Mouse (Mus musculus) liver, embryonic 14.5 days (tissue): Measurements from ENCODE around the gene Pwwp2a. TPM values are rescaled to one million over a fixed set of nuclear protein-coding genes. Genes with fewer than 3 reads are reported as not detected.

Experiments
- ATAC-seq: fragments of 200-750 bp; cut with Nextera tagmentation; 2 replicates; pipeline ENCODE4 v1.8.0; 2017; ENCODE audit warnings: moderate number of reproducible peaks, mild to moderate bottlenecking, moderate library complexity; ENCODE audit not compliant: insufficient read depth
- DNase-seq, 3 experiments: peaks; one replicate each; pipeline ENCODE4 v3.0.0-alpha.2; 2012 to 2013; ENCODE audit warnings: low read depth in 3 of 3, low spot score in 3 of 3
- H3K27ac ChIP-seq: fragments of 300-500 bp; sonication (generic); 2 replicates; pipeline ENCODE4 v1.5.1; 2014; ENCODE audit warnings: moderate library complexity, mild to moderate bottlenecking, control low read depth, inconsistent platforms
- H3K27me3 ChIP-seq: fragments of 300-500 bp; sonication (generic); 2 replicates; pipeline ENCODE4 v1.6.1; 2014; ENCODE audit warnings: mild to moderate bottlenecking, low read length, moderate library complexity; ENCODE audit not compliant: control insufficient read depth, insufficient read depth
- H3K36me3 ChIP-seq: fragments of 300-500 bp; sonication (generic); replicated peaks from 2 replicates; pipeline ENCODE4 v1.6.1; 2014; ENCODE audit warnings: low read depth; ENCODE audit not compliant: control insufficient read depth, insufficient read depth
- H3K4me1 ChIP-seq, 2 experiments: fragments of 200-500 bp in 1 of 2; fragments of 300-500 bp in 1 of 2; sonication (generic) in 1 of 2; replicated peaks; 2 replicates each; pipeline ENCODE4 v1.6.1; 2012 to 2014; ENCODE audit warnings: antibody characterized with exemption in 1 of 2, inconsistent platforms in 1 of 2, low read length in 1 of 2; ENCODE audit not compliant: control insufficient read depth in 2 of 2, insufficient read depth in 2 of 2
- H3K4me2 ChIP-seq: fragments of 300-500 bp; sonication (generic); 2 replicates; pipeline ENCODE4 v1.6.1; 2014; ENCODE audit warnings: low read depth, mild to moderate bottlenecking, control low read depth, moderate library complexity
- H3K4me3 ChIP-seq, 2 experiments: fragments of 200-500 bp in 1 of 2; fragments of 300-500 bp in 1 of 2; sonication (generic) in 1 of 2; 2 replicates each; pipeline ENCODE4 v1.5.1; 2012 to 2014; ENCODE audit warnings: low read depth in 2 of 2, low read length in 2 of 2, mild to moderate bottlenecking in 2 of 2, control low read depth in 1 of 2, inconsistent platforms in 1 of 2, moderate library complexity in 1 of 2; ENCODE audit not compliant: insufficient read depth in 1 of 2
- H3K9ac ChIP-seq: fragments of 300-500 bp; sonication (generic); replicated peaks from 2 replicates; pipeline ENCODE4 v1.6.1; 2014; ENCODE audit warnings: mild to moderate bottlenecking, control low read depth, moderate library complexity
- H3K9me3 ChIP-seq: fragments of 300-500 bp; sonication (generic); 2 replicates; pipeline ENCODE4 v1.6.1; 2016; ENCODE audit warnings: low read length, mixed read lengths; ENCODE audit not compliant: control insufficient read depth
- CTCF ChIP-seq: IDR thresholded peaks from 2 replicates; pipeline ENCODE4 v1.5.1; 2016; ENCODE audit warnings: antibody characterized with exemption, low read depth, control low read depth
- EP300 ChIP-seq: IDR thresholded peaks from 2 replicates; pipeline ENCODE4 v1.6.1; 2016; ENCODE audit warnings: antibody characterized with exemption, low read depth
- WGBS: fragments of 180-500 bp; shearing (Covaris S2); extraction: QIAGEN DNeasy Blood & Tissue Kit; methylation state at CpG from one replicate; pipeline ENCODE4 v1.1.7; 2014; ENCODE audit not compliant: insufficient replicate concordance; 5-methylcytosine and 5-hydroxymethylcytosine counted together
- polyA plus RNA-seq, 2 experiments: library from polyadenylated mRNA; depleted of rRNA in 1 of 2; stranded (reverse) in 1 of 2; unstranded in 1 of 2; fragments of >200 nt; fragmentation: Nextera tagmentation in 1 of 2; extraction: Ambion mirVana in 1 of 2; gene quantifications; 2 replicates each; pipeline versions ENCODE4 v1.2.1 to v1.2.3; 2012 to 2014

Pwwp2a gene
- polyA plus RNA-seq, 2 experiments = 10.3 to 15.7 TPM

DNA sequence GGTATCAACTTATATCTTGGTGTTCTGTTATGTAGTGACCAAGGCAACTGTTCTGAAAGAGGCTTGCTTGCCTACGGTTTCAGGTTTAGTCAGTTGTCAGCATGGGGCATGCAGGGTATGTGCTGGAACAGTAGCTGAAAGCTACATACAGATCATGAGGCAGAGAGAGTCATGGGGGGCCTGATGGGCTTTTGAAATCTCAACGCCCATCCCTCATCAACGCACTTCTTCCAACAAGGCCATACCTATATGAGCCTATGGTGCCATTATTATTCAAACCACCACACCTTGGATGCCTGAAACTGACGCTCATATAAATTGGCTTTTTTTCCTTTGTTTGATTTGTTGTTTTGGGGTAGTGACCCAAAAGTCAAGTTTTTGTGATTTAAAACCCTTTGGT is 14.8 kb downstream of the Pwwp2a start:
- ATAC-seq = no peak
- TF ChIP-seq EP300 (no peak), CTCF (no peak)
- H3K36me3 ChIP-seq = peaks cover 33% of the 10 kb centered on the region
- peaks cover 0 to 6% of the 10 kb centered on the region in 2 experiments; a peak in 2 of 4 replicates for H3K4me1 ChIP-seq
- no peaks in the 10 kb centered on the region for H3K27me3 ChIP-seq
- no peaks in the 10 kb centered on the region for H3K9me3 ChIP-seq
- H3K27ac ChIP-seq = no peak overlapping the region
- H3K4me3 ChIP-seq = no peak overlapping the region
- 86% methylated on average over 4 of the region's 4 CpGs for WGBS
- DNase-seq = no peak
- no peak overlapping the region for H3K9ac ChIP-seq
- no peak overlapping the region for H3K4me2 ChIP-seq

DNA sequence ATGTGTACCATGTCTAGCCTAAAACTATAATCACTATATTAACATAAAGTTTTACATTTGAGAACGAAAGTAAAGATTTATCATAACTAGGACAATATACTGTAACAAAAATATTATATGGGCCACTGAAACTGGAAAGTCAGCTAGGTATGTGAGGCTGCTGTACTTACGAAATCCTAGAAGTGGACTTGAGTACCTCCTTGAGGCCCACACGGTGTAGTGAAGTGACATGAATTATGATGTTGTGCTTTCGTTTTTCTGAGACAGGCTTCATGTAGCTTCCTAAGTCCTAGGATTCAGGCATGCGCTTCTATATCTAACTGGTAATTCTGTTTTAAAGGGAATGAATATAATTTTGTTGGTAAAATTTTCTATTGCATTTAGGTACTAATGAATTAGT is 16.8 kb downstream of the Pwwp2a start:
- ATAC-seq = no peak
- H3K4me3 ChIP-seq = no peak overlapping the region
- H3K27ac ChIP-seq = no peak overlapping the region
- H3K36me3 ChIP-seq = peaks cover 27% of the 10 kb centered on the region
- H3K9ac ChIP-seq = no peak overlapping the region
- no peaks in the 10 kb centered on the region for H3K9me3 ChIP-seq
- peaks cover 0 to 6% of the 10 kb centered on the region in 2 experiments; a peak in 2 of 4 replicates for H3K4me1 ChIP-seq
- H3K27me3 ChIP-seq = no peaks in the 10 kb centered on the region
- no peak for TF ChIP-seq CTCF
- no peak for TF ChIP-seq EP300
- H3K4me2 ChIP-seq = no peak overlapping the region
- 73% methylated on average over 5 of the region's 5 CpGs for WGBS
- no peak for DNase-seq

GRCm38 (mm10) chr11:43700291-43700690 is 18.5 kb downstream of the Pwwp2a start:
- Histone ChIP-seq H3K4me2 (no peak overlapping the region), H3K9me3 (no peaks in the 10 kb centered on the region), H3K9ac (no peak overlapping the region), H3K4me1 (peaks cover 0 to 6% of the 10 kb centered on the region in 2 experiments; a peak in 2 of 4 replicates), H3K36me3 (peaks cover 33% of the 10 kb centered on the region), H3K27me3 (no peaks in the 10 kb centered on the region), H3K4me3 (no peak overlapping the region), H3K27ac (no peak overlapping the region)
- DNase-seq = no peak
- ATAC-seq = no peak
- TF ChIP-seq CTCF (no peak), EP300 (no peak)
- 81% methylated on average over 3 of the region's 3 CpGs for WGBS

GRCm38 (mm10) chr11:43703552-43703951 is 21.8 kb downstream of the Pwwp2a start:
- Histone ChIP-seq H3K9me3 (no peaks in the 10 kb centered on the region), H3K36me3 (peaks cover 28% of the 10 kb centered on the region), H3K4me1 (peaks cover 0 to 2% of the 10 kb centered on the region in 2 experiments; a peak in 1 of 4 replicates), H3K27me3 (no peaks in the 10 kb centered on the region), H3K4me2 (no peak overlapping the region), H3K27ac (no peak overlapping the region), H3K4me3 (no peak overlapping the region), H3K9ac (no peak overlapping the region)
- ATAC-seq (no peak), DNase-seq (no peak)
- WGBS = 43% methylated on average over 1 of the region's 1 CpGs
- TF ChIP-seq CTCF = no peak
- no peak for TF ChIP-seq EP300

DNA sequence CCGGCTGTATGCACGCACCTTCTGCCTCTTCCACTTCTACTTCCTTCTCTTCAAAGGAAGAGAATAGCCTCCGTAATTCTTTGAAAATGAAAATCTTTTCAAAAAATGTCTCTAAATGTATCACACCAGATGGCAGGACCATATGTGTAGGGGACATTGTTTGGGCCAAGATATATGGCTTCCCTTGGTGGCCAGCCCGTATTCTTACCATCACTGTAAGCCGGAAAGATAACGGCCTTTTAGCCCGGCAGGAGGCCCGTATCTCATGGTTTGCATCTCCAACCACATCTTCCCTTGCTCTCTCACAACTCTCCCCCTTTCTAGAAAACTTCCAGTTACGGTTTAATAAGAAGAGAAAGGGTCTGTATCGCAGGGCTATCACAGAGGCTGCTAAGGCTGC is 24.0 kb downstream of the Pwwp2a start:
- no peak overlapping the region for H3K9ac ChIP-seq
- H3K4me1 ChIP-seq = no peaks in the 10 kb centered on the region
- H3K27me3 ChIP-seq = no peaks in the 10 kb centered on the region
- DNase-seq = no peak
- no peaks in the 10 kb centered on the region for H3K9me3 ChIP-seq
- H3K4me2 ChIP-seq = no peak overlapping the region
- H3K36me3 ChIP-seq = peaks cover 21% of the 10 kb centered on the region
- no peak overlapping the region for H3K4me3 ChIP-seq
- TF ChIP-seq EP300 = no peak
- no peak for TF ChIP-seq CTCF
- H3K27ac ChIP-seq = no peak overlapping the region
- no peak for ATAC-seq
- WGBS = 75% methylated on average over 10 of the region's 10 CpGs
